Mouse (Mus musculus): ENCODE data around the gene Otub1.

DNA sequence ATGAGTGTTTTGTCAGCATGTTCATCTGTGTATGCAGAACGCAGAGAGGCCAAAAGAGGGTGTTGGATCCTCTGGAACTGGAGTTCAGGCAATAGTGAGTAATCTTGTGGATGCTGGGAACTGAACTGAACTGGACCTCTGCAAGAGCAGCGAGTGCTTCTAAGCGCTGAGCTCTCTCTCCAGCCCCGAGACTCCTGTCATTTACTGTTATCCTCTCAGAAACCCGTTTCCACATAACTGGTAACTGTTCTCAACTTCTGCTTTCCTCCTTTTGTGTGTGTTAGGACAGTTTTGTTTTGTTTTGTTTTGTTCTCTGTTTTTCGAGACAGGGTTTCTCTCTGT, 11.8 kb upstream of the Otub1 start:
- TF ChIP-seq CHD2 (IDR thresholded peaks at IDR 0.05; ENCODE audit: low read depth, low read length) (no peak), MAFK (IDR thresholded peaks at IDR 0.05; ENCODE audit: insufficient read depth, low read depth, low read length) (0 out of 2 replicates have a peak, but pooled peaks have one; percentile 16), ZC3H11A (IDR thresholded peaks at IDR 0.05; ENCODE audit: borderline replicate concordance, low read depth, low read length) (no peak)
